Mouse (Mus musculus) C2C12 (cell line): ENCODE measurements around the gene Map3k21. TPM values are rescaled to one million over a fixed set of nuclear protein-coding genes. Genes with fewer than 3 reads are reported as not detected.

Experiments
- H3K27me3 ChIP-seq: one replicate; pipeline ENCODE4 v1.6.1; 2011; ENCODE audit not compliant: control insufficient read depth, insufficient read depth, insufficient read length
- H3K36me3 ChIP-seq: one replicate; pipeline ENCODE4 v1.6.1; 2011; ENCODE audit not compliant: control insufficient read depth, insufficient read depth
- H3K4me3 ChIP-seq: one replicate; pipeline ENCODE4 v1.5.1; 2011; ENCODE audit warnings: mild to moderate bottlenecking, control low read depth; ENCODE audit not compliant: poor library complexity, insufficient read depth, severe bottlenecking
- H3K79me2 ChIP-seq: one replicate; pipeline ENCODE4 v1.6.1; 2011; ENCODE audit not compliant: control insufficient read depth, insufficient read depth
- H3K79me3 ChIP-seq: one replicate; pipeline ENCODE4 v1.6.1; 2011; ENCODE audit warnings: low read depth, control low read depth
- H3ac ChIP-seq: one replicate; pipeline ENCODE3; 2011; ENCODE audit warnings: low read depth; ENCODE audit not compliant: control insufficient read depth, insufficient read length
- CEBPB ChIP-seq: IDR thresholded peaks from one replicate; pipeline ENCODE4 v1.6.1; 2011; ENCODE audit warnings: low read depth, mild to moderate bottlenecking, control low read depth, moderate library complexity
- CTCF ChIP-seq: IDR thresholded peaks from one replicate; pipeline ENCODE4 v1.5.1; 2011; ENCODE audit not compliant: control insufficient read depth, insufficient read depth, insufficient read length
- FOSL1 ChIP-seq: IDR thresholded peaks from one replicate; pipeline ENCODE4 v1.8.0; 2011; ENCODE audit warnings: mild to moderate bottlenecking, low read length; ENCODE audit not compliant: poor library complexity, insufficient read depth, severe bottlenecking
- MAX ChIP-seq: IDR thresholded peaks from one replicate; pipeline ENCODE4 v1.6.1; 2011; ENCODE audit warnings: mild to moderate bottlenecking, control low read depth
- MYOD1 ChIP-seq: IDR thresholded peaks from one replicate; pipeline ENCODE4 v1.6.1; 2011; ENCODE audit warnings: low read depth; ENCODE audit not compliant: control insufficient read depth, insufficient read length
- MYOG ChIP-seq: IDR thresholded peaks from one replicate; pipeline ENCODE4 v1.6.1; 2011; ENCODE audit not compliant: control insufficient read depth, insufficient read length; ENCODE audit errors: extremely low read depth
- USF1 ChIP-seq: IDR thresholded peaks from one replicate; pipeline ENCODE4 v1.6.1; 2011; ENCODE audit warnings: low read depth, mild to moderate bottlenecking, control low read depth, moderate library complexity
- polyA plus RNA-seq: library from polyadenylated mRNA; unstranded; fragments of >200 nt; fragmentation: generic; extraction: Trizol; gene quantifications from one replicate; pipeline ENCODE4 v1.2.1, GENCODE M21; 2012; ENCODE audit warnings: missing spikeins

Map3k21 gene
- polyA plus RNA-seq, 1 experiment = not detected

DNA sequence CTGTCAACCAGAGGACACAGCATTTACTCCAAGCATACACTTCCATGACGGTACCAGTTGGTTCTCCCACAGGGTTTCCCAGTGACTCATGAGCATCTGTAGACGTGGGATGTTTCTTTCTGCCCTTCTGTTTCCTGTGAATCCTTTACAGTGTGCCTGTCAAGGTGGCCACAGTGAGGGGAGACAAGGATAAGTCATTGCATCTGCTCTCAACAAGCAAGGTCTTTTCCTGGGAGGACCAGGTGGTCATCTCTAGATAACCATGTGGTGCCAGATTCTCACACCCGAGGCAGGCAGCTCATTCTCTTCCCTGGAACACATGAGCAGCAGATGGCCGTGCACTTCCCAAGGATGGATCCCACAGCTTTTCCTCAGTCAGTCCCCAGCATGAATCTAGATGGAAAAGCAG is 49.1 kb downstream of the Map3k21 start:
- H3ac ChIP-seq = no peak overlapping the region
- no peaks in the 10 kb centered on the region for H3K79me3 ChIP-seq
- H3K79me2 ChIP-seq = no peaks in the 10 kb centered on the region
- no peak overlapping the region for H3K4me3 ChIP-seq
- no peaks in the 10 kb centered on the region for H3K27me3 ChIP-seq
- TF ChIP-seq USF1 (no peak), MAX (no peak), MYOG (no peak), CEBPB (no peak), FOSL1 (no peak), MYOD1 (no peak), CTCF (no peak)
- no peaks in the 10 kb centered on the region for H3K36me3 ChIP-seq

DNA sequence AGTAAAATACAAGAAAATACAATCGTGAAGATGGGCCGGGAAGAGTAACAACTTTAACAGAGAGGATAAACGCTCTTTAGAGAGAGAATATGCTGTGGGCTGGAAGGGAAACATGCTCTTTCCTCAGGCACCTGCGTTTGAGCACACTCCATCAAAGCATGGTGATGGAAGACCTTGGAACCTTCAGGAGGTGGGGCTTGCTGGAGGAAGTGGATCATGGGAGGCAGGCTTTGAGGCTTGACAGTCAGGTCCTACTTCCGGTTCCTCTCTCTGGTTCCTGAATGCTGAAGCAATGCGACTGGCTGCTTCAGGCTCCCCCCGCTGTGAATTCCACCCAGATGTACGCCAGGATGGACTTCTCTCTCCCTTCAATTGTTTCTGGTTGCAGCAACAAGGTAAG is 49.8 kb downstream of the Map3k21 start:
- no peaks in the 10 kb centered on the region for H3K79me2 ChIP-seq
- TF ChIP-seq MYOD1 (no peak), CTCF (no peak), MAX (no peak), CEBPB (no peak), USF1 (no peak), MYOG (no peak)
- no peak overlapping the region for H3K4me3 ChIP-seq
- no peaks in the 10 kb centered on the region for H3K27me3 ChIP-seq
- H3ac ChIP-seq = no peak overlapping the region
- no peaks in the 10 kb centered on the region for H3K36me3 ChIP-seq
- no peaks in the 10 kb centered on the region for H3K79me3 ChIP-seq

DNA sequence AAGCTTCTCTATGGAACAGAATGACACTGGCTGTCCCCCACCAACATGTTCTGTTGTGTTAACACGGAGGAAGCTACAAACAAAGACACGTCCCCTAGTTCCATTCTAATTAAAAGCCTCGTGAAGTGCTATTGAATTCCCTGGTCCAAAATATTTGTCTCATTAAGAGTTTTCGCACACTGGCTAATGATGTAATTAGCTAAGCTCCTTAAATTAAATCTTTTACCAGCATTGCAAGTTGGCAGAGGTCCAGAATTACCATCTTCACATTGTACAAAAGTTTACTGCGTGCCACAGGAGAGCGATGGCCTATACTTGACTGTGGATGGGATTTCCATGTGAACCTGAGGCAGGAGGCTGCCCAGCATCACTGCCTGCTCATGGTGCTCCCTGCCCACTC is 51.5 kb downstream of the Map3k21 start:
- Histone ChIP-seq H3K4me3 (no peak overlapping the region), H3K79me2 (no peaks in the 10 kb centered on the region), H3ac (no peak overlapping the region), H3K79me3 (no peaks in the 10 kb centered on the region), H3K27me3 (no peaks in the 10 kb centered on the region), H3K36me3 (no peaks in the 10 kb centered on the region)
- no peak for TF ChIP-seq CEBPB
- TF ChIP-seq FOSL1 = no peak
- no peak for TF ChIP-seq MYOG
- TF ChIP-seq CTCF = no peak
- no peak for TF ChIP-seq USF1
- TF ChIP-seq MYOD1 = no peak
- no peak for TF ChIP-seq MAX

DNA sequence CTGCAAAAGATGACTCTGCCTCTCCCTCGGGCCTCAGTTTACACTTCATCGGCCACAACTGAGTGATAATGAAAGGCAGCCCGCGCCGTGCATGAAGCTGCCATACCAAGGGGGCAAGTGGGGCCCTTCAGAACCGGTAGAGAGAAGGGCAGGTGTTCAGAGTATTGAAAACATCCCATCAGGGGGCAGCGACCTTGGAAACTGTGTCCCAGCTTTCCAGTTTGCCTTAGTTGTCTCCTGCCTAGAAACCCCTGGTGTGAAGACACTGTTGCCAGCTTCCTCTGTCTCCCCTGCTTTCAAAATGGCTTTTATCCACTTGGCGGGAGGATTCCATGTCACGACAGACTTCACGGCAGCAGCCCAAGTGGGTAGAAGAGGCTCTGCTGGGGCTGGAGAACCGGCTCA is 53.6 kb downstream of the Map3k21 start:
- Histone ChIP-seq H3K79me2 (no peaks in the 10 kb centered on the region), H3K4me3 (no peak overlapping the region), H3K27me3 (no peaks in the 10 kb centered on the region), H3K79me3 (no peaks in the 10 kb centered on the region), H3K36me3 (no peaks in the 10 kb centered on the region), H3ac (no peak overlapping the region)
- no peak for TF ChIP-seq CTCF
- no peak for TF ChIP-seq CEBPB

DNA sequence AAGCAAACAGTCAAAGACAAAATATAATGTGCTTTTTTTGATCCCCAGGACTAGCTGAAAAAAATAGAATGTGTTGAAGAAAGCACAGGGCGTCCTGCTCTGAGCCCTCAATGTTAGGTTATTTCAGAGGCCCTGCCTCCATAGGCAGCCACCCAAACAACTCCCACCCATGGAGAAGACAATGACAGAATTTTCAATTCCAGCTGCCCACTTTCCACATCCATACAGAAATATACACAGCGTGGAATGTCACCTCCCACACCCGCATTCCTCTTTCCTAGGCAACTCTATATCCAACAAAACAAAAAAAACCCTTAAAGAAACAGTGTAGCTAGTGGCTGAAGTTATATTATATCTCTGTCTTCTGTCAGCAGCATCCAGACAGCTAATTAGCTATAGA is 61.1 kb downstream of the Map3k21 start:
- Histone ChIP-seq H3ac (no peak overlapping the region), H3K4me3 (no peak overlapping the region), H3K36me3 (no peaks in the 10 kb centered on the region)

DNA sequence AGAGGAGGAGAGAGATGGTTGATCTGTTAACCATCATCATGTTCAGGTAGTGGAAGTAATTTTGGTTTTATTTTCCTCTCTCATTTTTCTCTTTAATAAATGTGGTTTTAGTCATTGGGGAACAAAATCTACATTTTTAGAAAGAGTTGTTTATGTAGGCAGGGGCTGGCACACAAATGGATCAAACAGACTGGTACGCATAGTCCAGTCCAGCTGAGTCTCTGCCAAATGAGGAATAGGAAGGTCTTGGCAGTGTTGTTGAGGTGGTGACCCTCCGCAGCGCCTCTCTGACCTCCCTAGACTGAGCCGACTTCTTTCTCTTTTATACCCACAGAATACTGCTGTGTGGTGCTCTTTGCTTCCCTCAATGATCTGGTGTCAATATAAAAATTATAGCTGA is 65.7 kb downstream of the Map3k21 start:
- TF ChIP-seq MAX = no peak
- no peak for TF ChIP-seq FOSL1
- TF ChIP-seq USF1 = no peak
- no peak for TF ChIP-seq MYOD1
- Histone ChIP-seq H3ac (no peak overlapping the region), H3K79me2 (no peaks in the 10 kb centered on the region), H3K36me3 (no peaks in the 10 kb centered on the region), H3K79me3 (no peaks in the 10 kb centered on the region), H3K4me3 (no peak overlapping the region), H3K27me3 (no peaks in the 10 kb centered on the region)

More for the DNA sequence above, 61.1 kb downstream of the Map3k21 start:
- TF ChIP-seq FOSL1 (no peak), MYOD1 (no peak), MYOG (no peak), CTCF (no peak), MAX (no peak), USF1 (no peak), CEBPB (no peak)
- Histone ChIP-seq H3K27me3 (no peaks in the 10 kb centered on the region), H3K79me3 (no peaks in the 10 kb centered on the region), H3K79me2 (no peaks in the 10 kb centered on the region)
